17 mouse cellular contexts compared by ENCODE assay signal in genomic region chr13:6985012-6985996, GRCm38 (mm10).
DNase-seq lines count a peak whose midpoint lies in the region; ATAC-seq lines count a peak whose summit lies in the region.
"Had no signal": no experiment of that assay in that cellular context is flagged by ENCODE, and none has a peak within 500 bp of the region (broad histone marks: within the 10 kb centered on the region; RNA-seq: fewer than 3 reads in every experiment).

No protein-coding gene starts in this region.

- no peaks in the 10 kb centered on the region for H3K9me3 ChIP-seq in forebrain, embryonic 14.5 days (replicated peaks; ENCODE audit: control insufficient read depth, low read length)
- no peaks in the 10 kb centered on the region for H3K9me3 ChIP-seq in forebrain, embryonic 15.5 days
- no peaks in the 10 kb centered on the region for H3K9me3 ChIP-seq in hindbrain, embryonic 11.5 days (ENCODE audit: control insufficient read depth, low read length)
- H3K9me3 ChIP-seq in midbrain, embryonic 14.5 days (ENCODE audit: control insufficient read depth, low read length): no peaks in the 10 kb centered on the region
- H3K9me3 ChIP-seq in liver, embryonic 12.5 days (replicated peaks): no peaks in the 10 kb centered on the region
- H3K9me3 ChIP-seq in liver, embryonic 11.5 days (ENCODE audit: control insufficient read depth, low read length): no peaks in the 10 kb centered on the region

- H3K9ac ChIP-seq in forebrain, embryonic 14.5 days (ENCODE audit: low read length): no peak overlapping the region
- H3K9ac ChIP-seq in forebrain, embryonic 15.5 days (replicated peaks): no peak overlapping the region
- H3K9ac ChIP-seq in hindbrain, embryonic 11.5 days (ENCODE audit: low read depth, low read length): no peak overlapping the region
- no peak overlapping the region for H3K9ac ChIP-seq in midbrain, embryonic 14.5 days (replicated peaks; ENCODE audit: low read length)
- no peak overlapping the region for H3K9ac ChIP-seq in liver, embryonic 12.5 days
- H3K9ac ChIP-seq in liver, embryonic 11.5 days (ENCODE audit: low read depth, low read length): no peak overlapping the region
- H3K9ac ChIP-seq: liver, embryonic 14.5 days had no signal

- H3K4me2 ChIP-seq in forebrain, embryonic 14.5 days (ENCODE audit: low read length): no peak overlapping the region
- no peak overlapping the region for H3K4me2 ChIP-seq in forebrain, embryonic 15.5 days (replicated peaks)
- H3K4me2 ChIP-seq in hindbrain, embryonic 11.5 days (replicated peaks; ENCODE audit: low read depth, low read length): no peak overlapping the region
- no peak overlapping the region for H3K4me2 ChIP-seq in midbrain, embryonic 14.5 days (ENCODE audit: low read length)
- no peak overlapping the region for H3K4me2 ChIP-seq in liver, embryonic 12.5 days
- H3K4me2 ChIP-seq in liver, embryonic 11.5 days: no peak overlapping the region

- no peaks in the 10 kb centered on the region for H3K36me3 ChIP-seq in forebrain, embryonic 14.5 days (ENCODE audit: control insufficient read depth, insufficient read depth, low read length)
- H3K36me3 ChIP-seq in forebrain, embryonic 15.5 days: no peaks in the 10 kb centered on the region
- H3K36me3 ChIP-seq in hindbrain, embryonic 11.5 days (ENCODE audit: control insufficient read depth, insufficient read depth, low read length): no peaks in the 10 kb centered on the region
- no peaks in the 10 kb centered on the region for H3K36me3 ChIP-seq in midbrain, embryonic 14.5 days (ENCODE audit: control insufficient read depth, insufficient read depth, low read length)
- no peaks in the 10 kb centered on the region for H3K36me3 ChIP-seq in liver, embryonic 12.5 days
- H3K36me3 ChIP-seq in liver, embryonic 11.5 days (ENCODE audit: control insufficient read depth, insufficient read depth, low read length): no peaks in the 10 kb centered on the region

- peak; percentile 40; the same call in 1 of the 2 replicates for ATAC-seq in forebrain, embryonic 14.5 days
- ATAC-seq in forebrain, embryonic 15.5 days (replicated peaks): no peak
- ATAC-seq in hindbrain, embryonic 11.5 days (ENCODE audit: low FRiP score): peak; percentile 68
- no peak for ATAC-seq in midbrain, embryonic 14.5 days (ENCODE audit: low FRiP score, low TSS enrichment)
- no peak for ATAC-seq in liver, embryonic 12.5 days
- no peak for ATAC-seq in liver, embryonic 11.5 days (replicated peaks; ENCODE audit: low FRiP score)

- H3K4me3 ChIP-seq in forebrain, embryonic 14.5 days (ENCODE audit: low read depth, low read length): no peak overlapping the region
- no peak overlapping the region for H3K4me3 ChIP-seq in forebrain, embryonic 15.5 days
- H3K4me3 ChIP-seq in hindbrain, embryonic 11.5 days (ENCODE audit: low read depth, low read length): no peak overlapping the region
- no peak overlapping the region for H3K4me3 ChIP-seq in midbrain, embryonic 14.5 days (replicated peaks; ENCODE audit: low read depth, low read length)
- H3K4me3 ChIP-seq in liver, embryonic 12.5 days: no peak overlapping the region
- no peak overlapping the region for H3K4me3 ChIP-seq in liver, embryonic 11.5 days (ENCODE audit: low read depth, low read length)
- H3K4me3 ChIP-seq: erythroblast, embryonic 14.5 days had no signal

- WGBS in forebrain, embryonic 14.5 days: 74% methylated on average over 23 of the region's 23 CpGs
- WGBS in forebrain, embryonic 15.5 days: 73% methylated on average over 23 of the region's 23 CpGs
- WGBS in hindbrain, embryonic 11.5 days: 60% methylated on average over 23 of the region's 23 CpGs
- 67% methylated on average over 23 of the region's 23 CpGs for WGBS in midbrain, embryonic 14.5 days
- 72% methylated on average over 23 of the region's 23 CpGs for WGBS in liver, embryonic 12.5 days (ENCODE audit: insufficient replicate concordance)
- 74% methylated on average over 23 of the region's 23 CpGs for WGBS in liver, embryonic 11.5 days

- no peak overlapping the region for H3K27ac ChIP-seq in forebrain, embryonic 14.5 days (ENCODE audit: low read depth, low read length)
- no peak overlapping the region for H3K27ac ChIP-seq in forebrain, embryonic 15.5 days (replicated peaks)
- H3K27ac ChIP-seq in hindbrain, embryonic 11.5 days (ENCODE audit: low read depth, low read length): no peak overlapping the region
- no peak overlapping the region for H3K27ac ChIP-seq in midbrain, embryonic 14.5 days (replicated peaks; ENCODE audit: low read depth, low read length)
- no peak overlapping the region for H3K27ac ChIP-seq in liver, embryonic 12.5 days
- H3K27ac ChIP-seq in liver, embryonic 11.5 days (ENCODE audit: low read depth, low read length): no peak overlapping the region
- H3K27ac ChIP-seq: liver, embryonic 14.5 days had no signal

- DNase-seq in forebrain, embryonic 14.5 days (ENCODE audit: low spot score): no peak
- peak; percentile 16 for DNase-seq in brain, adult 2 months (ENCODE audit: low read depth, low spot score)
- peak; percentile 16 for DNase-seq in hindbrain, embryonic 11.5 days (ENCODE audit: low spot score)
- peak; percentile 15 for DNase-seq in midbrain, embryonic 14.5 days
- no peak for DNase-seq in layer of hippocampus, postnatal 36 days
- DNase-seq in liver, embryonic 11.5 days (ENCODE audit: low spot score): no peak
- DNase-seq: cerebellum, postnatal 36 days; heart, postnatal 10 days; kidney, adult 11 months; kidney, postnatal 36 days; left cerebral cortex, postnatal 4 days; lung, postnatal 36 days; spleen, adult 18-20 months had no signal

- H3K4me1 ChIP-seq in forebrain, embryonic 14.5 days (ENCODE audit: control insufficient read depth, insufficient read depth, low read length): no peaks in the 10 kb centered on the region
- H3K4me1 ChIP-seq in forebrain, embryonic 15.5 days: no peaks in the 10 kb centered on the region
- no peaks in the 10 kb centered on the region for H3K4me1 ChIP-seq in hindbrain, embryonic 11.5 days (replicated peaks; ENCODE audit: control insufficient read depth, insufficient read depth, low read length)
- no peaks in the 10 kb centered on the region for H3K4me1 ChIP-seq in midbrain, embryonic 14.5 days (ENCODE audit: control insufficient read depth, insufficient read depth, low read length)
- no peaks in the 10 kb centered on the region for H3K4me1 ChIP-seq in liver, embryonic 12.5 days
- H3K4me1 ChIP-seq in liver, embryonic 11.5 days (replicated peaks; ENCODE audit: control insufficient read depth, insufficient read depth, low read length): no peaks in the 10 kb centered on the region

- no peaks in the 10 kb centered on the region for H3K27me3 ChIP-seq in forebrain, embryonic 14.5 days (replicated peaks; ENCODE audit: control insufficient read depth, insufficient read depth, low read length)
- H3K27me3 ChIP-seq in forebrain, embryonic 15.5 days: no peaks in the 10 kb centered on the region
- no peaks in the 10 kb centered on the region for H3K27me3 ChIP-seq in hindbrain, embryonic 11.5 days (ENCODE audit: control insufficient read depth, insufficient read depth, low read length)
- H3K27me3 ChIP-seq in midbrain, embryonic 14.5 days (ENCODE audit: control insufficient read depth, insufficient read depth, low read length): no peaks in the 10 kb centered on the region
- H3K27me3 ChIP-seq in liver, embryonic 12.5 days (replicated peaks): no peaks in the 10 kb centered on the region
- no peaks in the 10 kb centered on the region for H3K27me3 ChIP-seq in liver, embryonic 11.5 days (replicated peaks; ENCODE audit: control insufficient read depth, insufficient read depth, low read length)

Comparison
In these comparisons a context has a peak if more than half of its experiments do, and no peak if none do; other contexts are left out.
1. ATAC-seq: peak in forebrain, embryonic 14.5 days (single experiment) and hindbrain, embryonic 11.5 days (single experiment); none in forebrain, embryonic 15.5 days (single experiment), midbrain, embryonic 14.5 days (single experiment), liver, embryonic 12.5 days (single experiment) and liver, embryonic 11.5 days (single experiment).
2. DNase-seq: peak in brain, adult 2 months (single experiment), hindbrain, embryonic 11.5 days (single experiment) and midbrain, embryonic 14.5 days (single experiment); none in forebrain, embryonic 14.5 days (single experiment), layer of hippocampus, postnatal 36 days (0 of 2) and liver, embryonic 11.5 days (single experiment).